Mouse (Mus musculus): ENCODE data around the gene Hist1h3c. TPM values are rescaled to one million over a fixed set of nuclear protein-coding genes. Genes with fewer than 3 reads are reported as not detected.
A peak's percentile ranks its signal among the peaks of the same experiment; 100 is the strongest.
"Not testable (repeated sequence)": the region's sequence is repeated elsewhere in the genome, so short reads cannot be mapped to it uniquely, and the experiment has no call there.

The Hist1h3c gene
- polyA plus RNA-seq, 1 experiment: 0.56 TPM

GRCm38 (mm10) chr13:23764324-23765171, 19.1 kb upstream of the Hist1h3c start:
- H3K27ac ChIP-seq (ENCODE audit: insufficient read depth, low read length): no peak overlapping the region
- TF ChIP-seq CTCF (IDR thresholded peaks at IDR 0.05; ENCODE audit: extremely low read depth, insufficient read depth, low read length) (no peak), POLR2A (IDR thresholded peaks at IDR 0.05; ENCODE audit: extremely low read depth, insufficient read depth, low read length) (no peak)
- no peaks in the 10 kb centered on the region for H3K4me1 ChIP-seq (ENCODE audit: control insufficient read depth, insufficient read depth, low read length)
- peak overlapping the region; percentile 33; the same call in 1 of the 2 replicates for H3K4me3 ChIP-seq (ENCODE audit: insufficient read depth, low read length)

GRCm38 (mm10) chr13:23763586-23764323, 18.4 kb upstream of the Hist1h3c start, which contains the start of gene Hist1h1a:
Gene Hist1h1a, plus strand, starts transcription at chr13:23763666.
- Histone ChIP-seq H3K4me1 (ENCODE audit: control insufficient read depth, insufficient read depth, low read length) (no peaks in the 10 kb centered on the region), H3K4me3 (ENCODE audit: insufficient read depth, low read length) (peak within 1 kb of the TSS; percentile 36), H3K27ac (ENCODE audit: insufficient read depth, low read length) (peak within 1 kb of the TSS; percentile 20; the same call in 1 of the 2 replicates)
- TF ChIP-seq POLR2A (IDR thresholded peaks at IDR 0.05; ENCODE audit: extremely low read depth, insufficient read depth, low read length): peak; percentile 95
- no peak for TF ChIP-seq CTCF (IDR thresholded peaks at IDR 0.05; ENCODE audit: extremely low read depth, insufficient read depth, low read length)

- peak overlapping the region; percentile 33; the same call in 1 of the 2 replicates for H3K4me3 ChIP-seq (ENCODE audit: insufficient read depth, low read length)
- H3K4me1 ChIP-seq (ENCODE audit: control insufficient read depth, insufficient read depth, low read length): no peaks in the 10 kb centered on the region
- peak overlapping the region; percentile 17; the same call in 1 of the 2 replicates for H3K27ac ChIP-seq (ENCODE audit: insufficient read depth, low read length)
- TF ChIP-seq CTCF (IDR thresholded peaks at IDR 0.05; ENCODE audit: extremely low read depth, insufficient read depth, low read length) (no peak), POLR2A (IDR thresholded peaks at IDR 0.05; ENCODE audit: extremely low read depth, insufficient read depth, low read length) (no peak)
Measured at GRCm38 (mm10) chr13:23763242-23763585, 17.8 kb upstream of the Hist1h3c start.

GRCm38 (mm10) chr13:23761871-23762821, 16.7 kb upstream of the Hist1h3c start, which contains the start of gene Hist1h3a:
Gene Hist1h3a, minus strand, starts transcription at chr13:23762386.
- TF ChIP-seq POLR2A (IDR thresholded peaks at IDR 0.05; ENCODE audit: extremely low read depth, insufficient read depth, low read length): peak; percentile 75
- H3K4me1 ChIP-seq (ENCODE audit: control insufficient read depth, insufficient read depth, low read length): not testable (repeated sequence)
- Histone ChIP-seq H3K27ac (ENCODE audit: insufficient read depth, low read length) (peak within 1 kb of the TSS; percentile 57; the same call in 1 of the 2 replicates), H3K4me3 (ENCODE audit: insufficient read depth, low read length) (peak within 1 kb of the TSS; percentile 36)

GRCm38 (mm10) chr13:23760972-23761864, 15.8 kb upstream of the Hist1h3c start, which contains the start of gene Hist1h4a:
Gene Hist1h4a, minus strand, starts transcription at chr13:23761230.
- no peak for TF ChIP-seq CTCF (IDR thresholded peaks at IDR 0.05; ENCODE audit: extremely low read depth, insufficient read depth, low read length)
- peak; percentile 94 for TF ChIP-seq POLR2A (IDR thresholded peaks at IDR 0.05; ENCODE audit: extremely low read depth, insufficient read depth, low read length)
- no peaks in the 10 kb centered on the region for H3K4me1 ChIP-seq (ENCODE audit: control insufficient read depth, insufficient read depth, low read length)
- peak within 1 kb of the TSS; percentile 36 for H3K4me3 ChIP-seq (ENCODE audit: insufficient read depth, low read length)
- peak within 1 kb of the TSS; percentile 57; the same call in 1 of the 2 replicates for H3K27ac ChIP-seq (ENCODE audit: insufficient read depth, low read length)

- Histone ChIP-seq H3K4me3 (ENCODE audit: insufficient read depth, low read length) (peak overlapping the region; percentile 36), H3K27ac (ENCODE audit: insufficient read depth, low read length) (peak overlapping the region; percentile 57; the same call in 1 of the 2 replicates), H3K4me1 (ENCODE audit: control insufficient read depth, insufficient read depth, low read length) (no peaks in the 10 kb centered on the region)
- TF ChIP-seq CTCF (IDR thresholded peaks at IDR 0.05; ENCODE audit: extremely low read depth, insufficient read depth, low read length) (no peak), POLR2A (IDR thresholded peaks at IDR 0.05; ENCODE audit: extremely low read depth, insufficient read depth, low read length) (no peak)
Measured at GRCm38 (mm10) chr13:23760240-23760971, 15.0 kb upstream of the Hist1h3c start.

GRCm38 (mm10) chr13:23759916-23760239, 14.5 kb upstream of the Hist1h3c start:
- no peak overlapping the region for H3K27ac ChIP-seq (ENCODE audit: insufficient read depth, low read length)
- H3K4me1 ChIP-seq (ENCODE audit: control insufficient read depth, insufficient read depth, low read length): no peaks in the 10 kb centered on the region
- TF ChIP-seq CTCF (IDR thresholded peaks at IDR 0.05; ENCODE audit: extremely low read depth, insufficient read depth, low read length) (no peak), POLR2A (IDR thresholded peaks at IDR 0.05; ENCODE audit: extremely low read depth, insufficient read depth, low read length) (no peak)
- H3K4me3 ChIP-seq (ENCODE audit: insufficient read depth, low read length): no peak overlapping the region

Data from cortical plate, adult 2 months (tissue).